Mouse (Mus musculus) regulatory T cell (primary cell): ENCODE results near the gene Slc6a18.

Source experiments
- in situ Hi-C: fragments of 300-600 bp; cut with MboI, MseI; formaldehyde crosslinking; loops from one replicate; pipeline ENCODE4 v1.15.1; 2025; ENCODE audit warnings: high pct_unique_total_duplicates

The Slc6a18 gene

GRCm38 (mm10) chr13:73688934-73689333, 11.1 kb upstream of the Slc6a18 start:
- in situ Hi-C loops, result loop anchor here (5.0 kb wide), 1 partner anchor 42 kb away; no protein-coding TSS in a partner anchor

GRCm38 (mm10) chr13:73687601-73688000, 9.8 kb upstream of the Slc6a18 start:
- in situ Hi-C loops, result loop anchor here (5.0 kb wide), 1 partner anchor 40 kb away; no protein-coding TSS in a partner anchor

- in situ Hi-C loops, result loop anchor here (5.0 kb wide), 1 partner anchor 38 kb away; no protein-coding TSS in a partner anchor
Observed at GRCm38 (mm10) chr13:73685502-73685901, 7.7 kb upstream of the Slc6a18 start.

- in situ Hi-C loops, result no loop called here
Observed at GRCm38 (mm10) chr13:73684412-73684811, 6.6 kb upstream of the Slc6a18 start.

GRCm38 (mm10) chr13:73683682-73684081, 5.9 kb upstream of the Slc6a18 start:
- in situ Hi-C loops, result no loop called here

GRCm38 (mm10) chr13:73682226-73682625, 4.4 kb upstream of the Slc6a18 start:
- in situ Hi-C loops, result no loop called here

GRCm38 (mm10) chr13:73680394-73680793, 2.6 kb upstream of the Slc6a18 start:
- in situ Hi-C loops, result no loop called here

GRCm38 (mm10) chr13:73679311-73679710, 1.5 kb upstream of the Slc6a18 start:
- in situ Hi-C loops, result no loop called here

- in situ Hi-C loops, result no loop called here
Observed at GRCm38 (mm10) chr13:73675161-73675560, 2.7 kb downstream of the Slc6a18 start.

- in situ Hi-C loops, result no loop called here
Observed at GRCm38 (mm10) chr13:73660163-73660695, 17.6 kb downstream of the Slc6a18 start.

- in situ Hi-C loops, result no loop called here
Observed at GRCm38 (mm10) chr13:73658953-73659352, 18.9 kb downstream of the Slc6a18 start.

GRCm38 (mm10) chr13:73654976-73655375, 22.8 kb downstream of the Slc6a18 start:
- in situ Hi-C loops, result no loop called here

GRCm38 (mm10) chr13:73653266-73653665, 24.6 kb downstream of the Slc6a18 start:
- in situ Hi-C loops, result no loop called here

- in situ Hi-C loops, result loop anchor here (5.0 kb wide), 2 partner anchors 41 to 181 kb away; no protein-coding TSS in a partner anchor
Observed at GRCm38 (mm10) chr13:73646397-73647087, 31.3 kb downstream of the Slc6a18 start.

- in situ Hi-C loops, result no loop called here
Observed at GRCm38 (mm10) chr13:73641296-73641695, 36.5 kb downstream of the Slc6a18 start.

GRCm38 (mm10) chr13:73637826-73638225, 40.0 kb downstream of the Slc6a18 start:
- in situ Hi-C loops, result loop anchor here (10.0 kb wide), 1 partner anchor 213 kb away; no protein-coding TSS in a partner anchor

- in situ Hi-C loops, result loop anchor here (10.0 kb wide), 1 partner anchor 207 kb away; no protein-coding TSS in a partner anchor
Observed at GRCm38 (mm10) chr13:73631837-73632236, 46.0 kb downstream of the Slc6a18 start.

GRCm38 (mm10) chr13:73628586-73629113, 49.2 kb downstream of the Slc6a18 start:
- in situ Hi-C loops, result no loop called here

- in situ Hi-C loops, result no loop called here
Observed at GRCm38 (mm10) chr13:73626745-73627549, 50.9 kb downstream of the Slc6a18 start, which contains the start of gene Tert. Gene Tert (plus strand): TSS chr13:73626911.

GRCm38 (mm10) chr13:73626410-73626744, 51.4 kb downstream of the Slc6a18 start:
- in situ Hi-C loops, result no loop called here

- in situ Hi-C loops, result no loop called here
Observed at GRCm38 (mm10) chr13:73620637-73621036, 57.2 kb downstream of the Slc6a18 start.

GRCm38 (mm10) chr13:73618406-73618805, 59.4 kb downstream of the Slc6a18 start:
- in situ Hi-C loops, result no loop called here
